Mouse (Mus musculus) brown adipose tissue, adult 24 weeks (tissue): Measurements from ENCODE around the gene Pdzd2. TPM values are rescaled to one million over a fixed set of nuclear protein-coding genes. Genes with fewer than 3 reads are reported as not detected.
A peak's percentile ranks its signal among the peaks of the same experiment; 100 is the strongest.

Experiments
- H3K27ac ChIP-seq: fragments of 200-500 bp; replicated peaks from 2 replicates; pipeline ENCODE4 v1.5.1; 2012; ENCODE audit warnings: low read depth, mild to moderate bottlenecking, low read length
- H3K4me1 ChIP-seq: fragments of 200-500 bp; 2 replicates; pipeline ENCODE4 v1.6.1; 2012; ENCODE audit warnings: low read length, mixed read lengths; ENCODE audit not compliant: control insufficient read depth, insufficient read depth, insufficient read length
- H3K4me3 ChIP-seq: fragments of 200-500 bp; 2 replicates; pipeline ENCODE4 v1.5.1; 2012; ENCODE audit warnings: low read depth, mild to moderate bottlenecking, low read length, moderate library complexity; ENCODE audit not compliant: insufficient read depth
- polyA plus RNA-seq: library from polyadenylated mRNA; stranded (reverse); fragments of >200 nt; gene quantifications from 2 replicates; pipeline ENCODE4 v1.2.4, GENCODE M21; 2012; ENCODE audit not compliant: missing spikeins, insufficient read depth, insufficient read length

Pdzd2 gene
- 23.7 and 36.2 TPM in 2 replicates for polyA plus RNA-seq

DNA sequence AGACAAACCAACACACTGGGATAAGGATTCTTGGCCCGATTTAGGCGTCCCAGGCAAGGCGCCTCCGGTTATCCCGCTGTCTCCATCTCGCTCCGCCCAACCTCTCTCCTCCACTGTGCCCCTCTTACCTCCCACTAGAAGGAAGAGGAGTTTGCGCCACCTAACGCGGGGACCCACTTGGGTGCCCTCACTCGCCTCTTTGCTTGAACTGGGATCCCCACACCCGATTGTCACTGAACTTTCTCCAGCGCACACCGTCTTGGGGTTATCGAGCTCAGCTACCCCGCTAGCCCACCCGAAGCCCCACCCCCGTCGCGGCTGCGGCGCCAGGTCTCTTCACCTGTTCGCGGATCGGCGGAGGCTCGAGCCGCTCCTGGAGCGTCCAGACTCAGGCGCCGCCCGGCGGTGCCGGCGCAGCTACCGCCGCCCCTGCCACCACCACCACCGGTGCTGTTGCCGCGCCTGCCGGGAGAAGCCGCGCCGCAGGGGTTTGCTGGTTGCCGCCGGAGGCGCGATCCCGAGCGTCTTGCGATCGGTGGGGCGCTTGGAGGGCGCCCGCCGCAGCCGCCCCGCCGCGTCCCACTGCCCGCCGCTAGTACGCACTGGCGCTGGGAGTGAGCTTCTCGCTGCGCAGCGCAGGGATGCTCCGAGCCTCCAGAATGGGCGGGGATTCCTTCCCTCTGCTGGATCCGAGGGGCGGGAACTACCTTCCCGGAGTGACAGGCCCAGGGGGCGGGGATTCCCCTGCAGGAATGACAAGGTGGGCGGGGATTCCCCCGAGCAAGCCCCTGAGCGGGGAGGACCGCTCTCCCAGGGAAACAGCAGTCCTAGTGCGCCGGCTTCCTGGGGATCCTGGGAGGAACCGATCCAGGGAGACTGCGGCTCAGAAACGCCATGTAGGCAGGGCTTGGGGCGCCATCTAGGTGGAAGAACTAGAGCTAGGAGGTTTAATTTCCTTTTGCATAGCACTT, at the start of gene Pdzd2:
TSS of gene Pdzd2 (minus strand) at position 648 of the 971 bp plus-strand sequence.
- peaks cover 2% of the 10 kb centered on the region; the same call in 1 of the 2 replicates for H3K4me1 ChIP-seq
- no peak within 1 kb of the TSS for H3K27ac ChIP-seq
- H3K4me3 ChIP-seq: peak within 1 kb of the TSS; percentile 51

DNA sequence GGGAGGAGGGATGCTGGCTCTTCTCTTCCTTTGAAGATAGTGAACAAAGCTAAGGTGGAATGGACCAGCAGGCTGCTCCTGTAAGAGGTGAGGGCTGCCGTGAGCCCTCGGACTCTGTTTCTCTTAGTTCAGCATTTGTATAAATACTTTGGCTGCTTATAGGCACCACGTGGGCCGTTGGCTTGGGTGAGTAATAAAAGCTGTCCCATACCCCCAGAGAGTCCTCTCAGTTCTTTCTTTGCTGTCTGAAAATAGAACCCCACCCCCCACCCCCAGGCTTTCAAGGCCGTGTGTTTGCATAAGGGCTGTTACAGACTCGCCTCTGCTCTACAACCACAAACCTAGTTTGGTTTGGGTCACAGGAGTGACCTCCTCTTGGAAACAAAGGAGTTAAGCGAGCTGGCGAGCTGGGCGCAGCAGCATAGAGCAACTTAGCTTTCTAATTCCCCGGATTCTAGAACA, 49.7 kb upstream of the Pdzd2 start:
- Histone ChIP-seq H3K4me1 (no peaks in the 10 kb centered on the region), H3K4me3 (no peak overlapping the region), H3K27ac (no peak overlapping the region)

DNA sequence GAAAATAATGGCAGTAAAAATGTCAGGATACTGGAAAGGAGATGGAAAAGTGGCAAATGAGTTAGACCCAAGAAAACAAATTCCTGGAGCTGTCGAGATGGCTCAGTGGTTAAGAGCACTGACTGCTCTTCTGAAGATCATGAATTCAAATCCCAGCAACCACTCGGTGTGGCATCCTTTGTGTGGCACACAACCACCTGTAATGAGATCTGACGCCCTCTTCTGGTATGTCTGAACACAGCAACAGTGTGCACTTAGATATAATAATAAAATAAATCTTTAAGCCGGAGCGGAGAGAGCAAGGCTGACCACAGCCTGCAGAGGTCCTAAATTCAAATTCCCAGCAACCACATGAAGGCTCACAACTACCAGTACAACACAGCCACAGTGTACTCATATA, 48.8 kb upstream of the Pdzd2 start:
- Histone ChIP-seq H3K27ac (no peak overlapping the region), H3K4me1 (no peaks in the 10 kb centered on the region)

DNA sequence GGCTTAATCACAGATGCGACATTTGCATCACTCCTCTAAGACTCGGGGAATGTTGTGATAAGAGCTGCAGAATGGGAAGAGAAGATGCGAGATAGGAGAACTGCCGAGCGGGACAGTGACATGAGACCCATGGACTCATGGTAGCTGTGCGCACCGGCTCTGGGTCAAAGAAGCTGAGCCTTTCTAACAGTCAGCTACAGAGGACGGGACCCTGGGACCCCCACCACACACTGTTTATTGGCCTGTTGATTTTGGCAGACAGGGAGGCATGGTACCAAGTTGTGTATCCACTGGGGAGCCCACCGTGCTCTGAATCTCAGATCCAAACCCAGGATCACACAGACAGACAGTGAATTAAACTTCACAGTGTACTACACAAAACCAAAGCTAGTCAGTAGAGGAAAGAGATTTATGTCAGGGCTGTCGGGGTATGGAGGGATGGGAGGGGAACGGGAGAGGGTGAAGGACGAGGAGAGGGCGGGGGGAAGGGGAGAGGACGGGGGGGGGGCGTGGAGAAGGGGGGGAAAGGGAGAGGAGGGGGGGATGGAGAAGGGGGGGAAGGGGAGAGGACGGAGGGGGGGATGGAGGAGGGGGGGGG, 42.1 kb upstream of the Pdzd2 start:
- no peak overlapping the region for H3K4me3 ChIP-seq
- no peak overlapping the region for H3K27ac ChIP-seq
- H3K4me1 ChIP-seq: no peaks in the 10 kb centered on the region

More for the DNA sequence above, 48.8 kb upstream of the Pdzd2 start:
- no peak overlapping the region for H3K4me3 ChIP-seq

DNA sequence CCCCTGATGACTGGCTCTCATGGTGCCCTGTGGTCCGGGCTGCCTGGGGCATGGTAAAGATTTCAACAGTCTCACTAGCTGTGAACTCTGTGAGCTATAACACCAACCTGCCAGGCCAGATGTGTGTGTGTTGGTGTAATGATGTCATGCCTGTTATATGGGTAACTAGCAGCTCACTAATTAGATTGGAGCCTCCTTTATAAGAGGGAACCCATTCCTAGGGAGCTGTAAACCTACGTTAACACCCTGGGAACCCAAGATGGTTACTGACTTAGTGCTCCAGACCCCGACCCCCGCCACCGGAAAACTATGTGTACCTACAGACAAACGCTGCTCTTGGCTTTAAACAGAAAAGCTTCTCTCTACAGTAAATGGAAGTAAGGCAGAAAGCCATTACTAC, 41.6 kb upstream of the Pdzd2 start:
- Histone ChIP-seq H3K27ac (no peak overlapping the region), H3K4me3 (no peak overlapping the region)

DNA sequence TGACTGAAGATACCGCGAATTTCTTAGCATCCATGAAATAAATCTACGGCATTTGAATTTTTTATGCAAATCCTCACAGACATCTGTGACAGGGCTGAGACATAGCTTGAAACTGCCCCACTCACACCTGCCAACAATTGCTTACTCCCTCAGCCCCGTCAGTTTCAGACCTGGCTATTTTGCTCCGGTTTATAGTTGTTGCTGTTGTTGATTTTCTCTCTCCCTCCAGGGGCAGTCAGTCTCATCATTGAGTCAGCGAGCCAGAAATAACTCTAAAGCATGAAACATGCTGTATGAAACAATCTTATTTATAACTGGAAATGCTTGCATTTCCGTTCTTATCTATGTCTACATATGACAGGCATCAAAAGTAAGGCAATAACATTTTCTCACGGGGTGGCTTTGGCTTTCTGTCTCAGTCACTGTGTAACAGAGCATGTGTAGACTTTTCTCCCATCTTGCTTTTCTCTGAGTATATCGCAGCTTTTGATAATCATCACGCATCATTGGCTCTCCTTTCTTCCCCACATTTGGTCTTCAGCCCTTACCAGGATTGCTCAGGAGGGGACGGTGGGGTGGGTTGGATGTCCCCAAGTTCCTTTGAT, 34.5 kb upstream of the Pdzd2 start:
- H3K4me1 ChIP-seq: no peaks in the 10 kb centered on the region
- H3K27ac ChIP-seq: no peak overlapping the region
- no peak overlapping the region for H3K4me3 ChIP-seq

More for the DNA sequence above, 41.6 kb upstream of the Pdzd2 start:
- H3K4me1 ChIP-seq: no peaks in the 10 kb centered on the region

DNA sequence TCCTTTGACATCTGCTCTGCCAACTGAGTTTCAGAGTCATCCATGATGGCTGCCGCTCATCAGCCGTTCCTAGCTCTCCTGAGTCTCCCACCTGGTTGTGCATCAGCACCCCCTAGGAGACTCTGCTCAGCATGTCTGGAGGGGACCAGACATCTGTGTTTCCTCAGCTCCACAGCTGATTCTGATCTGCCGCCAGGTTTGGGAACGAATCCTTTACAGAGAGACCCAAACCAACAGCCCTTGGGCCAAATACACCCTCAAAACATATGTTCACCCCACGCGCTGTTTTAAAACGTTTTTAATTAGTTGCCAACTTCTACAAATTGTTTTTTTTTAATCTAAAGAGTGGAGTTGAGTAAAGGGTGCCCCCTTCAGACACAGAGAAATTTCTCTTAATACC, 31.2 kb upstream of the Pdzd2 start:
- no peak overlapping the region for H3K27ac ChIP-seq
- H3K4me3 ChIP-seq: no peak overlapping the region
- no peaks in the 10 kb centered on the region for H3K4me1 ChIP-seq

DNA sequence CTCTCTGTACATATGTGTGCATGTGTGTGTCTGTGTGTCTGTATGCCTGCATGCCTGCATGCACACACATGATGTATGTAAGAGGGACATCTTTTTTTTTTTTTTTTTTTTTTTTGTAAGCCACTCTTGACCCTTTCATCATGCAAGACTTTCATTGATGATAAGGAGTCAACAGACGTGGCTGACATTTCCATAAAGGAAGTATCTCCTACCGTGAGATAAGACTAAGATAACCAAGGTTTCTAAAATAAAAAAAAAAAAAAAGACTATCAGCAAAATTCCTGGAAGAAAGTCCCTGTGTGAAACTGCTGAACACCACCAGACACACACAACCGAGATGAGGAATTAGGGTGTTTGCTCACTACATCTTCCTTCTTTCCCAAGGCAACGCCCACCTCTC, 27.1 kb upstream of the Pdzd2 start:
- Histone ChIP-seq H3K4me1 (no peaks in the 10 kb centered on the region), H3K4me3 (no peak overlapping the region), H3K27ac (no peak overlapping the region)

DNA sequence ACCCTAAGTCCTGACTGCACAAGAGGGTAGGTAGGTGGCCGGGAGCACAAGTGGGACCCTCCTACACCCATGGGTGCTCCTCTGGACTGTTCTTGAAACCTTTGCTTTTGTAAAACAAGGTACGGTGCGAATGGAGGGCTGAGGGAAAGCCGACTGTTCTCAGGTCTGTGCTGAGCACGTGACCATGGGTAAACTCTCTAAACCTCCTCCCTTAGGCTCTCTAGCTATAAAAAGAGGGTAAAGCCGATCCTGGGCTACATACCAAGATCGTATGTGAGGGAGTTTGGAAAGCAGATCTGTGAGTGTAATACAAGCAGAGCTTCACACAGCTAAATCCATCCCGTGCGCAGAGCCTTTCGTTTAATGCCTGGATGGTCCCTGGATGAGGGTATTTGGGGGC, 23.4 kb upstream of the Pdzd2 start:
- no peak overlapping the region for H3K4me3 ChIP-seq
- no peaks in the 10 kb centered on the region for H3K4me1 ChIP-seq
- no peak overlapping the region for H3K27ac ChIP-seq

DNA sequence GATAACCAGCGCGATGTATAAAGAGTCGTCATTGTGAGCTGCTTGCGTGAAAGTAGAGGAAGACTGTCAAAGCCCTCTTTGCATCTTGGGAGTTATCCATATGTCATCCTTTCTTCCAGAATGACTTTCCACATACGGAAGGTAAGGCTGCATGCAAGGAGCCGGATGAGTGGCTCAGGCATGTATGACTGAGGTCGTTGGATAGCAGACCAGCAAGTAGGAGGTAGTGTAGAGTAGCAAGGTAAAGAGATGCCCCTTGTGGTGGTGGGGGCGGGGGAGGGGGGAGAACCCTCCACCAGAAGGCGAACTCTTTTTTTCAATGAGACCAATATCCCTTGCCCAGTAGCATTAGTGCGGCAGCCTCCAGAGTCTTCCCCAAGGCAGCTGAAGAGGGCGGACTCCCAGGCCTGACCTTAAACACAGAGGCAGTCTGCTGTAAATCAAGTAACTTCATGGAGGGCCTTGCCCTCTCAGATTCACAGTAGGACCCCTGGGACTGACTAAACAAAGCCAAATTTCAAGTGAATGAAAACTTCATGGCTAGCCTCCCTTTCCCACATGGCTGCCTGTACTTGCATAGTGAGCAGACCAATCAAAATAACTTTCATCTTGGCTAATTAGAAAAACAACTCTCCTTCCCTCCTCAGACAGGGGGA, 22.7 kb upstream of the Pdzd2 start:
- no peak overlapping the region for H3K4me3 ChIP-seq
- H3K4me1 ChIP-seq: no peaks in the 10 kb centered on the region
- H3K27ac ChIP-seq: no peak overlapping the region

DNA sequence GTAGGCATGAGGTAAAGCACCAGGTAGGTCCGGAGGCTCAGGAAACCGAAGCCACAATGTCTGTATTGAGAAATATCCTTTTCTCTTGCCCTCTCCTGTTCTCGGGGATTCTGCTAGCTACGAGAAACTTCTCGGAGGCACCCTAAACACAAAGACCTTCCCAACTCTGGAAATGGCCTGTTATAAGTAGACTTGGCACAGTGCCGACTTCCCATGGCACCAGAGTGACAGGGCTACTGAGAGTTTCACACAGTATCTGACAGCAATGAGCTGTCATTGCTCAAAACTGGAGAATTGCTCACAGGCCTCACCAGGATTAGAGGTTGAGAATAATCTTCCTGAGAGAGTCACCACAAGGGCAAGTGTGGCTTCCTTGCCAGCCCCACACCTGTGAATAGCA, 21.0 kb upstream of the Pdzd2 start:
- Histone ChIP-seq H3K4me3 (no peak overlapping the region), H3K27ac (no peak overlapping the region), H3K4me1 (no peaks in the 10 kb centered on the region)

DNA sequence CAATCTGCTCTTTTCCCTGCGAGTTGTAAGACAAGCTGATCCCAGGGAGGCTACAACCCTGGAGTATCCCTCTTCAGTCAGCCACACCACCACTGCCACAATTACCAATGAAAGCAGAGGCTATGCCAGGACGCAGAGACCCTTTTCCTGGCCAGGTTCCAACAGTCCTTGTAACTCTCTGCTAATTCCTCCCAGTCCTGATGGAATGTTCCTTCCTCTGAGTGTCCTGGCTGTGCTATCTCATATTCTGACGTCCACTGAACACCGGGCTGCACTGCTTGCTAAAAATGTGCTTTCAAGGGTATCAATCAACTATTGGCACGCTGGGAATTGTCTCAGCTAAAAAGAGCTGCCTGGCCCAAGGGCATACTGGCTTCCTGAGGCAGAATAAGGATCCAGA, 18.7 kb upstream of the Pdzd2 start:
- H3K4me3 ChIP-seq: no peak overlapping the region
- no peak overlapping the region for H3K27ac ChIP-seq
- H3K4me1 ChIP-seq: no peaks in the 10 kb centered on the region

DNA sequence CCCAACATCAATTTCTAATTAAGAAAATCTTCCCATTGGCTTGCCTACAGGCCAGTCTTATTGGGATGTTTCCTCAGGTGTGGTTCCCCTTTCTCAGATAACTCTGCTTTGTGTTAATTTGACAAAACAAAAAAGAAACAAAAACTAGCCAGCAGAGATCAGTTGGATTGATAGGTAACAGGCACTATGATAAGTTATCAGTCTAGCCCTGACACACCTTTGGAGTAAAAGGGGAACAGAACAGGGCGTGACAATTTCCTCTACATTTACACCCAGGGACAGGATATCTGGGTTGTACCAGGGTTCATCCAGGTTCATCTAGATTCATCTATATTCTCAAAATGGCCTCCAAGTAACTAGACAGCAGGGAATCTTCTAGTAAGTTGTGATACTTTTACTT, 18.0 kb upstream of the Pdzd2 start:
- no peaks in the 10 kb centered on the region for H3K4me1 ChIP-seq
- H3K27ac ChIP-seq: no peak overlapping the region
- H3K4me3 ChIP-seq: no peak overlapping the region

DNA sequence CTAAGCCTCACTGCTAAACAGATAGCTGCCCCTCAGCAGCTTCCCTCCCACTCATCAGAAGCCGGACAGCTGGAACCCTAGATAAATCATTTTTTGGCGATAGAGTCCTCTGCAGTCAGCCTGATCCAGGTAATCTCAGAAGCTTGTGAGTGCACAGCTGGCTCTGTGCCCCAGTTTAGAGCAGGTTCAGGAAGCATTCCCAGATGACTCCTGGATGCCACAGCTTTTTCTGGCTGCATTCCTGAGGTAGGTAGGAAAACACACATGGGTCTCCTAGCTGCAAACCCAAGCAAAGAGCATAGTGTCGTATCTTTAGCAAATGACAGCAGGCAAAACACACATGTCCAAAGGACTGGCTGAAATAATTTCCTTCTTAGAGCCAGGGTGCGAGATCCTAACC, 13.5 kb upstream of the Pdzd2 start:
- Histone ChIP-seq H3K4me1 (0 out of 2 replicates have a peak, but pooled peaks cover 3% of the 10 kb centered on the region), H3K27ac (no peak overlapping the region), H3K4me3 (no peak overlapping the region)

DNA sequence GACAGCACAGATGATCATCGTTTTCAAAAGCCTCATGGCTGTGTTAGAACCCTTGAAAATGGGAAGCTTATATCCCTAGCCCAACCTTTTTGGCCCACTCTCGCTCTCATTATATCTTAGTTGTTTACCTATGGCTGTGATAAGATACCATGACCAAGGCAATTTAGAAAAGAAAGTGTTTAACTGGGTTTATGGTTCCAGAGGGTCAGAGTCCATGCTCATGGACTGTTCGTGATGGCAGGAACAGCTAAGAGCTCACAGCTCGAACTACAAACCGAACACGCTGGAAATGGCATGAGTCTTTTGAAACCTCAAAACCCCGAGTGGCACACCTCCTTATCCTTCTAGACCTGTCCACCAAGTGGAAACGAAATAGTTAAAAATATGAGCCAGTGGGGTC, 11.2 kb upstream of the Pdzd2 start:
- Histone ChIP-seq H3K4me3 (no peak overlapping the region), H3K27ac (no peak overlapping the region), H3K4me1 (0 out of 2 replicates have a peak, but pooled peaks cover 3% of the 10 kb centered on the region)
